Mouse (Mus musculus) yolk sac, embryonic 10.5 days (tissue): ENCODE results near the gene Lamb2.

Experiments
- DNase-seq: peaks from one replicate; pipeline ENCODE4 v3.0.0-alpha.2; 2017; ENCODE audit warnings: low spot score

The Lamb2 gene

GRCm38 (mm10) chr9:108479721-108480351, at the start of gene Lamb2:
TSS of gene Lamb2 (plus strand) at chr9:108479736.
- DNase-seq, result peak; percentile 72

- DNase-seq, result peak; percentile 51
Observed at GRCm38 (mm10) chr9:108431431-108432067, 48.0 kb upstream of the Lamb2 start.

- no peak for DNase-seq
Observed at GRCm38 (mm10) chr9:108436182-108436581, 43.4 kb upstream of the Lamb2 start, which contains the start of gene BC048562. TSS of gene BC048562 (plus strand) at chr9:108436482.

GRCm38 (mm10) chr9:108439176-108439575, 40.4 kb upstream of the Lamb2 start:
- DNase-seq, result no peak

GRCm38 (mm10) chr9:108440485-108440884, 39.1 kb upstream of the Lamb2 start:
- DNase-seq, result no peak

GRCm38 (mm10) chr9:108441236-108441919, 38.2 kb upstream of the Lamb2 start:
- no peak for DNase-seq

- DNase-seq, result no peak
Observed at GRCm38 (mm10) chr9:108445125-108445524, 34.4 kb upstream of the Lamb2 start.

GRCm38 (mm10) chr9:108449860-108450259, 29.7 kb upstream of the Lamb2 start:
- DNase-seq, result no peak

- no peak for DNase-seq
Observed at GRCm38 (mm10) chr9:108450292-108451169, 29.0 kb upstream of the Lamb2 start.

GRCm38 (mm10) chr9:108451170-108451493, 28.4 kb upstream of the Lamb2 start:
- no peak for DNase-seq

GRCm38 (mm10) chr9:108451519-108452160, 27.9 kb upstream of the Lamb2 start:
- DNase-seq, result no peak

GRCm38 (mm10) chr9:108452291-108452906, 27.1 kb upstream of the Lamb2 start:
- peak; percentile 83 for DNase-seq

GRCm38 (mm10) chr9:108452911-108453310, 26.6 kb upstream of the Lamb2 start:
- DNase-seq, result no peak

- no peak for DNase-seq
Observed at GRCm38 (mm10) chr9:108453458-108453857, 26.1 kb upstream of the Lamb2 start.

GRCm38 (mm10) chr9:108454429-108454828, 25.1 kb upstream of the Lamb2 start:
- no peak for DNase-seq

GRCm38 (mm10) chr9:108455747-108456571, 23.6 kb upstream of the Lamb2 start:
- DNase-seq, result no peak

GRCm38 (mm10) chr9:108456953-108457352, 22.6 kb upstream of the Lamb2 start:
- DNase-seq, result no peak

- no peak for DNase-seq
Observed at GRCm38 (mm10) chr9:108459939-108460318, 19.6 kb upstream of the Lamb2 start.

GRCm38 (mm10) chr9:108460319-108461178, 19.0 kb upstream of the Lamb2 start, which contains the start of gene Ccdc71:
TSS of gene Ccdc71 (plus strand) at chr9:108460527.
- peak; percentile 89 for DNase-seq
